Comparison of ENCODE assay signal across 15 mouse cellular contexts in the genomic region with DNA sequence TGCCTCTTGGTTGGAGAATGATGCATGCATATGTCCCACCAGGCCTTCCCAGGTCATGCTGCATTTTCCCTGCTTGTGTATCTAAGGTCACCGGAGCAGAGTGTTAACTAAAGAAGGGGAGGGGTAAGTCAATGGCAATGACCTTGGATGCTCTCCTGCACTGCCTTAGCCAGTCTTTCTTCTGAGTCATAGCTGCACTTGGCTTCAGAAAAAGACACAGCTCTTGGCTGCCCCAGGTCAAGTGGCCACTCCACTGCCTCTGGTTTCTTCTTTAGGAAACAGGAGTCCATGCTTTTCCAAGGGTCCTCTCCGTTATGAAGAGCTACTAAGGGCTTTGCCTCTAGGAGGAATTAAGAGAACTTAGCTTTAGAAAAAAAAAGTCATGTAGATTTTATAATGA.
"Had no signal": no experiment of that assay in that cellular context is flagged by ENCODE, and none has a peak within 500 bp of the region (broad histone marks: within the 10 kb centered on the region; RNA-seq: fewer than 3 reads in every experiment).

No protein-coding gene starts in this region.

- H3K4me1 ChIP-seq: liver, embryonic 15.5 days; lung, embryonic 15.5 days had no signal

- H3K9ac ChIP-seq: liver, embryonic 15.5 days; lung, embryonic 15.5 days; midbrain, embryonic 12.5 days had no signal

- DNase-seq: kidney, adult 11 months; kidney, adult 9 months; kidney, postnatal 36 days; left cerebral cortex, postnatal 4 days; right cerebral cortex, adult 18-20 months; right cerebral cortex, postnatal 4 days; spleen, adult 18-20 months; thymus, adult 18-20 months; thymus, postnatal 14 days had no signal

- H3K27me3 ChIP-seq: liver, embryonic 15.5 days; lung, embryonic 15.5 days had no signal

- H3K4me3 ChIP-seq: layer of hippocampus, adult 2 months; liver, embryonic 15.5 days; lung, embryonic 15.5 days; midbrain, embryonic 12.5 days had no signal

- H3K27ac ChIP-seq: kidney, postnatal 0 days; layer of hippocampus, adult 2 months; liver, embryonic 15.5 days; lung, embryonic 15.5 days; midbrain, embryonic 12.5 days had no signal

- H3K4me2 ChIP-seq: liver, embryonic 11.5 days; liver, embryonic 15.5 days; lung, embryonic 15.5 days; midbrain, embryonic 12.5 days had no signal

- H3K9me3 ChIP-seq: lung, embryonic 15.5 days had no signal

- H3K36me3 ChIP-seq: liver, embryonic 15.5 days; lung, embryonic 15.5 days; midbrain, embryonic 12.5 days had no signal
